Mouse (Mus musculus) hindbrain, embryonic 13.5 days (tissue): ENCODE measurements around the gene Gse1. TPM values are rescaled to one million over a fixed set of nuclear protein-coding genes. Genes with fewer than 3 reads are reported as not detected.
A peak's percentile ranks its signal among the peaks of the same experiment; 100 is the strongest.

Experiments
- ATAC-seq: fragments of 200-750 bp; cut with Nextera tagmentation; 2 replicates; pipeline ENCODE4 v1.8.0; 2017; ENCODE audit warnings: moderate TSS enrichment; ENCODE audit not compliant: low FRiP score
- H3K27ac ChIP-seq: fragments of 300-500 bp; sonication (generic); 2 replicates; pipeline ENCODE4 v1.5.1; 2015; ENCODE audit warnings: inconsistent platforms, mild to moderate bottlenecking, moderate library complexity
- H3K27me3 ChIP-seq: fragments of 300-500 bp; sonication (generic); 2 replicates; pipeline ENCODE4 v1.6.1; 2015; ENCODE audit warnings: mild to moderate bottlenecking, inconsistent platforms
- H3K36me3 ChIP-seq: fragments of 300-500 bp; sonication (generic); 2 replicates; pipeline ENCODE4 v1.6.1; 2015; ENCODE audit warnings: mild to moderate bottlenecking, inconsistent platforms
- H3K4me1 ChIP-seq: fragments of 300-500 bp; sonication (generic); replicated peaks from 2 replicates; pipeline ENCODE4 v1.6.1; 2015; ENCODE audit warnings: inconsistent platforms
- H3K4me2 ChIP-seq: fragments of 300-500 bp; sonication (generic); 2 replicates; pipeline ENCODE4 v1.6.1; 2015; ENCODE audit warnings: inconsistent platforms, mild to moderate bottlenecking, moderate library complexity
- H3K4me3 ChIP-seq: fragments of 300-500 bp; sonication (generic); 2 replicates; pipeline ENCODE4 v1.5.1; 2015; ENCODE audit warnings: mild to moderate bottlenecking, inconsistent platforms
- H3K9ac ChIP-seq: fragments of 300-500 bp; sonication (generic); 2 replicates; pipeline ENCODE4 v1.6.1; 2015; ENCODE audit warnings: mild to moderate bottlenecking, inconsistent platforms
- H3K9me3 ChIP-seq: fragments of 300-500 bp; sonication (generic); 2 replicates; pipeline ENCODE4 v1.6.1; 2016; ENCODE audit warnings: inconsistent platforms
- WGBS: fragments of 180-500 bp; shearing (Covaris S2); methylation state at CpG from one replicate; pipeline ENCODE4 v1.1.7; 2015; 5-methylcytosine and 5-hydroxymethylcytosine counted together
- polyA plus RNA-seq: library from polyadenylated mRNA; unstranded; fragments of >200 nt; fragmentation: Nextera tagmentation; extraction: Ambion mirVana; gene quantifications from 2 replicates; pipeline ENCODE4 v1.2.1, GENCODE M21; 2015

Gene Gse1
- polyA plus RNA-seq, 1 experiment from 2014 or later: 22.1 TPM

- Histone ChIP-seq H3K9me3 (no peaks in the 10 kb centered on the region), H3K4me3 (no peak overlapping the region), H3K27me3 (0 out of 2 replicates have a peak, but pooled peaks cover 4% of the 10 kb centered on the region), H3K4me2 (peak overlapping the region; percentile 34), H3K4me1 (peaks cover 96% of the 10 kb centered on the region), H3K36me3 (no peaks in the 10 kb centered on the region), H3K9ac (peak overlapping the region; percentile 61), H3K27ac (peak overlapping the region; percentile 96)
- peak; percentile 64 for ATAC-seq
- 4% methylated on average over 33 of the region's 33 CpGs for WGBS
Measured at GRCm38 (mm10) chr8:120416522-120417394, 188.5 kb downstream of the Gse1 start.

- 52% methylated on average over 5 of the region's 5 CpGs for WGBS
- peak overlapping the region; percentile 96 for H3K27ac ChIP-seq
Measured at GRCm38 (mm10) chr8:120418188-120418587, 189.9 kb downstream of the Gse1 start.

GRCm38 (mm10) chr8:120419675-120420074 is 191.4 kb downstream of the Gse1 start:
- H3K27ac ChIP-seq: no peak overlapping the region
- no peak overlapping the region for H3K4me3 ChIP-seq
- no peaks in the 10 kb centered on the region for H3K9me3 ChIP-seq
- 0 out of 2 replicates have a peak, but pooled peaks cover 2% of the 10 kb centered on the region for H3K27me3 ChIP-seq
- no peak overlapping the region for H3K4me2 ChIP-seq
- peaks cover 96% of the 10 kb centered on the region for H3K4me1 ChIP-seq
- no peak for ATAC-seq
- WGBS: 78% methylated on average over 9 of the region's 9 CpGs
- no peak overlapping the region for H3K9ac ChIP-seq
- no peaks in the 10 kb centered on the region for H3K36me3 ChIP-seq

More at GRCm38 (mm10) chr8:120418188-120418587, 189.9 kb downstream of the Gse1 start:
- Histone ChIP-seq H3K4me2 (no peak overlapping the region), H3K9ac (no peak overlapping the region), H3K27me3 (0 out of 2 replicates have a peak, but pooled peaks cover 2% of the 10 kb centered on the region), H3K9me3 (no peaks in the 10 kb centered on the region), H3K36me3 (no peaks in the 10 kb centered on the region), H3K4me3 (no peak overlapping the region), H3K4me1 (peaks cover 96% of the 10 kb centered on the region)
- ATAC-seq: no peak

GRCm38 (mm10) chr8:120420226-120420625 is 192.0 kb downstream of the Gse1 start:
- 79% methylated on average over 5 of the region's 5 CpGs for WGBS
- Histone ChIP-seq H3K9me3 (no peaks in the 10 kb centered on the region), H3K4me1 (peaks cover 96% of the 10 kb centered on the region), H3K27ac (no peak overlapping the region), H3K27me3 (0 out of 2 replicates have a peak, but pooled peaks cover 2% of the 10 kb centered on the region), H3K9ac (no peak overlapping the region), H3K36me3 (no peaks in the 10 kb centered on the region), H3K4me2 (no peak overlapping the region), H3K4me3 (no peak overlapping the region)
- ATAC-seq: no peak

- H3K9ac ChIP-seq: peak overlapping the region; percentile 51
- H3K4me2 ChIP-seq: no peak overlapping the region
- WGBS: 9% methylated on average over 9 of the region's 9 CpGs
- H3K9me3 ChIP-seq: no peaks in the 10 kb centered on the region
- H3K27ac ChIP-seq: peak overlapping the region; percentile 97
- H3K36me3 ChIP-seq: no peaks in the 10 kb centered on the region
- 0 out of 2 replicates have a peak, but pooled peaks cover 2% of the 10 kb centered on the region for H3K27me3 ChIP-seq
- ATAC-seq: no peak
- no peak overlapping the region for H3K4me3 ChIP-seq
- peaks cover 96% of the 10 kb centered on the region for H3K4me1 ChIP-seq
Measured at GRCm38 (mm10) chr8:120421638-120422037, 193.4 kb downstream of the Gse1 start.

DNA sequence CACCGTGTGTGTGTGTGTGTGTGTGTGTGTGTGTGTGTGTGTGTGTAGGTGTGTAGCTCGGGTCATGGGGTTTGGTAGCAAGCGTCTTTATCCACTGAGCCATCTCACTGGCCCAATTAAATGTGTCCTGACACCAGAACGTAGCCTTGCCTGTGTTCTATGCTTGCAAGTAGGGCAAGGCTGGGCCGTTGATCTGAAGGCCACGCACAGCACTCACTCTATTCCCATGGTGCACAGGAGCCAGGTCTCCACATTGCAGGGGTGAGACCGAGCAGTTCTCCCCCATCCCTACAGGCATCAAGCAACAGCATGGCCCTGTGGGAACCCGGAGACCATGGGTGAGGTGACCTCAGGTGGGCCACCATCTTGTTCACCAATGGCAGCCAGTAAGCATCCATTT is 194.0 kb downstream of the Gse1 start:
- Histone ChIP-seq H3K4me3 (no peak overlapping the region), H3K4me1 (peaks cover 96% of the 10 kb centered on the region), H3K27me3 (0 out of 2 replicates have a peak, but pooled peaks cover 2% of the 10 kb centered on the region), H3K27ac (peak overlapping the region; percentile 97; the same call in 1 of the 2 replicates), H3K36me3 (no peaks in the 10 kb centered on the region), H3K9me3 (no peaks in the 10 kb centered on the region), H3K9ac (no peak overlapping the region), H3K4me2 (no peak overlapping the region)
- no peak for ATAC-seq
- 75% methylated on average over 8 of the region's 8 CpGs for WGBS

- 28% methylated on average over 7 of the region's 7 CpGs for WGBS
- Histone ChIP-seq H3K4me1 (peaks cover 92% of the 10 kb centered on the region), H3K4me2 (no peak overlapping the region), H3K4me3 (no peak overlapping the region), H3K27ac (peak overlapping the region; percentile 97; the same call in 1 of the 2 replicates), H3K9me3 (no peaks in the 10 kb centered on the region), H3K36me3 (no peaks in the 10 kb centered on the region), H3K27me3 (0 out of 2 replicates have a peak, but pooled peaks cover 2% of the 10 kb centered on the region), H3K9ac (no peak overlapping the region)
- ATAC-seq: no peak
Measured at GRCm38 (mm10) chr8:120423576-120423975, 195.3 kb downstream of the Gse1 start.

- H3K9me3 ChIP-seq: no peaks in the 10 kb centered on the region
- no peak for ATAC-seq
- 39% methylated on average over 4 of the region's 4 CpGs for WGBS
- H3K4me1 ChIP-seq: peaks cover 89% of the 10 kb centered on the region
- no peaks in the 10 kb centered on the region for H3K36me3 ChIP-seq
- peak overlapping the region; percentile 61 for H3K9ac ChIP-seq
- H3K27ac ChIP-seq: peak overlapping the region; percentile 97
- 0 out of 2 replicates have a peak, but pooled peaks cover 2% of the 10 kb centered on the region for H3K27me3 ChIP-seq
- no peak overlapping the region for H3K4me3 ChIP-seq
- peak overlapping the region; percentile 20 for H3K4me2 ChIP-seq
Measured at GRCm38 (mm10) chr8:120424829-120425198, 196.6 kb downstream of the Gse1 start.

- Histone ChIP-seq H3K4me1 (peaks cover 83% of the 10 kb centered on the region), H3K9me3 (no peaks in the 10 kb centered on the region), H3K27me3 (0 out of 2 replicates have a peak, but pooled peaks cover 2% of the 10 kb centered on the region), H3K9ac (peak overlapping the region; percentile 61), H3K4me2 (peak overlapping the region; percentile 20), H3K27ac (peak overlapping the region; percentile 97), H3K36me3 (no peaks in the 10 kb centered on the region), H3K4me3 (no peak overlapping the region)
- peak; percentile 71 for ATAC-seq
- WGBS: 14% methylated on average over 8 of the region's 8 CpGs
Measured at GRCm38 (mm10) chr8:120425199-120425941, 197.1 kb downstream of the Gse1 start.

GRCm38 (mm10) chr8:120426105-120426504 is 197.8 kb downstream of the Gse1 start:
- Histone ChIP-seq H3K4me2 (no peak overlapping the region), H3K27ac (peak overlapping the region; percentile 97), H3K9ac (no peak overlapping the region; the same call in 1 of the 2 replicates), H3K9me3 (no peaks in the 10 kb centered on the region), H3K36me3 (no peaks in the 10 kb centered on the region), H3K4me1 (peaks cover 76% of the 10 kb centered on the region), H3K4me3 (no peak overlapping the region), H3K27me3 (0 out of 2 replicates have a peak, but pooled peaks cover 2% of the 10 kb centered on the region)
- no peak for ATAC-seq
- 20% methylated on average over 1 of the region's 1 CpGs for WGBS

DNA sequence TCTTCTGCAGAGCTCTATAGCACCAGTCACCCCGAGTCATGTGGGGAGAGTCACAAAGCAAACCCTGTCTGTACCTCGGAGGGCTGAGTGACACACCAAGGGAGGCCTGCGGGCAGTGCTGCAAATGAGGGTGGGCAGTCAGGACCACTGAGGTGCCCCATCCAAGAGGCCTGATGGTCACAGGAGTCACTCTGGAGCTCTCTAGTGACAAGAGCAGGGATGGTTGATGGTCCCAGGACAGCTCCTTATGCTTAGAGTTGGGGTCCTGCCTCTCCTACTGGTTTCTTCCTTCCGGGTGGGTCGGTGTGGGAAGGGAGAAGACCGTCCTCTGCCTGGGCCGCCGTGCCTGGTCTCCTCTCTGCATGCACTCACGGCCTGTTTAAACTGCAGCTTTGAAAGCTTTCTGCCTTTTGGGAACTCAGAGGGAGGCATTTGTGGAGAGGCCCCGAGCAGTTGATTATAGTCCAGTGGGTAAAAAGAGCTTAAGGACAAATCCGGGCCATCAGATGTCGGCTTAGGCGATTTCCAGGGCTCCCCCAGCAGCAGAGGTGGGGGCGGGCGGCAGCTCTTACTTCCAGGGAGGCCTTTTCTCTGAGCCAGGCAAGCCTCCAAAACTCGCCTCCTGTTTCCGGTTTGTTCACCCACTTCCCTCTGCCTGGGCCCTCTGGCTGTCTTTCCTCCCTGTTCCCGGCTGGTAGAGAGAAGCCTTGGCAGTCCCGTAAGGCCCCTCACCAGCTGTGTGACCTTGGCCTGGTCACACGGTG is 198.5 kb downstream of the Gse1 start:
- no peak overlapping the region for H3K9ac ChIP-seq
- H3K36me3 ChIP-seq: no peaks in the 10 kb centered on the region
- no peak overlapping the region for H3K4me3 ChIP-seq
- H3K4me1 ChIP-seq: peaks cover 69% of the 10 kb centered on the region
- peak overlapping the region; percentile 97 for H3K27ac ChIP-seq
- H3K9me3 ChIP-seq: no peaks in the 10 kb centered on the region
- no peak for ATAC-seq
- 46% methylated on average over 20 of the region's 20 CpGs for WGBS
- 0 out of 2 replicates have a peak, but pooled peaks cover 2% of the 10 kb centered on the region for H3K27me3 ChIP-seq
- no peak overlapping the region for H3K4me2 ChIP-seq
